Mouse (Mus musculus) liver, adult 2 months (tissue): Measurements from ENCODE around the gene Nrp2.

Source experiments
- CTCF ChIP-seq: fragments of 200-500 bp; IDR thresholded peaks from 2 replicates; pipeline ENCODE4 v1.5.1; 2011; ENCODE audit warnings: low read depth, low read length, control low read depth
- POLR2A ChIP-seq: fragments of 200-500 bp; IDR thresholded peaks from 2 replicates; pipeline ENCODE4 v1.6.1; 2011; ENCODE audit warnings: low read length, control low read depth; ENCODE audit not compliant: insufficient read depth; ENCODE audit errors: extremely low read depth

- TF ChIP-seq CTCF (no peak), POLR2A (no peak)
Measured at GRCm38 (mm10) chr1:62749716-62750115, 46.6 kb downstream of the Nrp2 start.
